Mouse (Mus musculus): ENCODE data around the gene Smoc2.

The Smoc2 gene

DNA sequence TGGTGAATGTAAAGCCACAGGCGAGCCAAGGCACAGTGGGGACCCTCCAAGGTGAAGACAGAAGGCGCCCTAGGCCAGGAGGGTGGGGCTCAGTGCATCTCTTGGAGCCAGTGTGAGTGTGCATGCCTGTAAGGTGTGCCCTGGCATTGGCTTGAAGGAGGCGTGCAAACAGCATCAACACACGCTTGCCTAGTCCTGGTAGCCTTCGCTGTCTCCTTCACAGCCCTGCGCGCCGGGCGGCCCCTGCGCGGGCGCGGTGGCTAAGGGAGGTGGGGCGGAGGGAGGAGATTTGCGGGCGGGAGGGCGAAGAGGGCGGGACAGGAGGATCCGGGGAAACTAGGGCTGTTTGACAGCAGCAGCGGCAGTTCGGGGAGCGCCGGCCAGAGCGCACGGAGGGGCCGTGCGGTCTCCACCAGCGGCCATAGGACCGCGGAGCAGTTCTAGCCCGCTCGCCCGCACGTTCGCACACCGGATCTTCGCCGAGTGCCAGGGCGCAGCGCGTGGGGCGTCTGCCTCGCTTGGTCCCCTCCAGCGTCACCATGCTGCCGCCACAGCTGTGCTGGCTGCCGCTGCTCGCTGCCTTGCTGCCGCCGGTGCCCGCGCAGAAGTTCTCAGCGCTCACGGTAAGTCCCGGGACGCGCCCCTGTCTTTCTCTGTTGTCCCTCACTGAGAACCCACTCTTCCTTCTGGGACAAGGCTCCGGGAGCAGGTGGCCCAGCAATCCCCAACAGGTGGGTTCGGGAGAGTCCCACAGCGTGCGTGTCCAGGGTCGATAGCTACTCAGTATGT lies at the start of gene Smoc2:
TSS of gene Smoc2 (plus strand) at position 330 of the 789 bp plus-strand sequence.
- DNase-seq: no peak

DNA sequence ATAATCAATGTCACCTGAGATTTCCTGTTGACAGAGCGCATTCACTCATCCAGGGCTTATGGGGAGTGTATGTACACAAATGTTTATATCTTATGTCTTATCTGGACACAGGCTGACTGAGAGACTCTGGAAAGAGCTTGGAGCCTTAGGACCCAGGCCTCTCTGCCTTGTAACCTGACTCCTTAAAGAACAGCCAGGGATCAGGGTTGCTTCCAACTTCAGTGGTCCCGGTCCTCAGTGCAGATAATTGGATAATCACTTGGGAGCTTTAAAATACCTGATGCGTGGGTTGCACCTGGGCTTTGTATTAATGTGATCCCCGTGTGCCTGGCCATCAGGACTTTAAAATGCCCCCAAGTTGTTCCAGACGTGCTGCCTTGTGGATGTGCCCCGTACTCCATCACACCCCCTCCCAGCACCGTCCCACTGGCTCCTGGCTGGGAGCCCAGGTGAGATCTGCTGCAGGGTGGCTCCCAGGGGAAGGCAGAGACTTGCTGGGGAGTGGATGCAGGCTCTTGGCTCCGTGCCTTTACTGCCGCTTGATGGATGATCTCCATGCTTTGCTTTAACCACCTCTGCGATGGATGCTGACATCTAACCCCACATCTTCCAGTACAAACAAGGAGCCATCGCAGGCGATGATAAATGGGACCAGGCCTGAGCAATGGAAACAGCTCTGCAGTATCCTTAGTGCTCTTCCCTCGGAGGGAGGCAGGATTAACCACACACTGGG lies 48.4 kb upstream of the Smoc2 start:
- DNase-seq: no peak

DNA sequence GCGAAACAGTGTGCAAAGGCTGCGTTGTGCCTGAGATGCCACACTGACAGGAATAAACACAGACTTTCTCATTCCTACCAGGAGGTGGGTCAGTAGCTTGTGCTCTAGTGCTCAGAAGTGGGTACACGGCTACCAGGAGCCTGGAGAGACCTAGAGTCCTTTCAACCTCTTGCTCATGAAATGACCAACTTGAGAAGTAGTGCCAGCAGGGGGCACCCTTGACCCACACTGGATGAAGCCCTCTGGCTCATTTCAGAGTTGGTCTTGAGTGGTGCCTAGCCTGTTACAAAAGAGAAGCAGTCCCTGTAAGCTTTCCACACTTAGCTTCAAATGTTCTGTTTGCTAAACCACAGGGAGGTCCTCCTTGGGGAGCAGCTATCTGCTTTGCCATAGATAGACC lies 46.7 kb upstream of the Smoc2 start:
- DNase-seq: peak; percentile 43 to 80

DNA sequence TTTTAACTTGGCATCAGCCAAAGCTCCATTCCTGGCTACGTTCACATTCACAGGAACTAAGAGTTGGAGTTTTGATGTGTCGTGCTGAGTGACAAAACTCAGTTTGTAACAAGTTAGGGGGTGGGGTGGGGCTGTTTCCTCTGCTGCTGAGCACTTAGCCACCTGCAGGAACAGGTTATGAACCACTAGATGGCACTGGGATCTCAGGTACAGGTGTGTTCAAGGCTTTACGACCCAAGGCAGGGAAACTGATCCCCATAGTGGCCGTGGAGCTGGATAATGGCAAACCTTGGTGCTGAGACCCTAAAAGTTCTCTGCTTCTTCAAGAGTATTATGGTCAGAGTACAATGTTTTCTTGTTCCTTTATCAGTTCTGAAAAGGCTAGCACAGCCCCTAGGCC lies 45.6 kb upstream of the Smoc2 start:
- no peak for DNase-seq

DNA sequence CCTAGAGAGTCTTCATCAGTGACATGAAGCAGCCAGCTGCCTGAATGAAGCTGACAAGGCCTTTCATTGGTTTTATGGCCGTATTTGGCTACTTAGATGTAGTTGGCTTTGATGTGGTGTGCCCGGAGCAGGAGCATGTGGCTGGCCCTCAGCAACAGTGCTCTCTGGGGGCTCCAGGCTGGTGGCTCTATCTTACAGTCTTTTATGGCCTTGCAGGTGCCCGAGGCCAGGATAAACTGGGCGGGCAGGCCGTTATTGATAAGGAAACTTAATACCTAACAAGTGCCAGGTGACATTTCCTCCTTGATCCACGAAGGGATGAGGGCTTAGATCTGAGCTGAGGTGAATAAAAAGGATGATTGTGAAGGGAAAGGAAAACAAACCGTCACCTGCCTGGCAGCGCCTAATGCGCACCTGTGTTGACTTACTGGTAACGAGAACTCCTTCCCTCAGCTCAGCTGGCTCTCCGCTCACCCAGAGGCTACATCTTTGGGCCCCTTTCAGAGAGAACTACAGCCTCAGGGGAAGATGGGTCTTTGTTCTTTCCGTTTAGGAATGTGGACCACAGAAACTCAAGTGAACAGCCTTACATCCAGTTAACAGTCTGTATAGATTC lies 44.4 kb upstream of the Smoc2 start:
- DNase-seq: no peak

DNA sequence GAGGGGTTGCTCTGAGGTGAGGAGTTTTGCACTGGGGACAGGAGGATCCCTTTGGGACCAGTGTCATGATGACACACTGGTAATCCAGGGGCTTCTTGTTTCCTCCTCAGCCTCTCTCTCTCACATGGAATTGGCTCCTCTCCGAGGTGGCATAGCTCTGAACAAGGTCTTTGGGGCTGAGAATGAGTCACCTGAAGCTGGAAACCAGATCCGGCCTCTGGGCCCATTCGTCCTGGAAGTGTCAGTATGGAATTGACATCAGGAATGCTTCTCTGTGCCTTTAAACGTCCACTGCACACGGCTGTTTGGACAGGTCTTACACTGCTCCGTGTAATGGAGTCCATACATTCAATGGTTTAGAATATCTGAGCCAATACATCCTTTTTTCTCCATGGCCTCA lies 42.2 kb upstream of the Smoc2 start:
- DNase-seq: no peak

DNA sequence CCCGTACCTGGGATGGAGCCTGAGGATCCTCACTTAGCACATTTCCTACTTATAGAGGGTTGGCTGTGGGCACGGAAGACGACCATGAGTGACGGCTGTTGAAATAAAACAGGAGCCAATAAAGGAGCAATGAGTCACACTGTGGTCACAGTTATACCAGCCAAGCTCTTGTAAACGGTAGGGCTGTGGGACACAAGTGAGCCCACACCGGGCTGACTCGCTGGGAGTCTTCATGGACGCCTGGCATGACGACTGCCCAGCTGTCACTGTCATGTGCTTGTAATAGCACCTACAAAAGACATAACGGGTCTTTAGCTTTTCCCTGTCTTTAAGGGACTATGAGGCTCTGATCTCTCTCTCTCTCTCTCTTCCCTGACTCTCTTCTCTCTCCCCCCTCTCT lies 39.3 kb upstream of the Smoc2 start:
- DNase-seq: no peak

DNA sequence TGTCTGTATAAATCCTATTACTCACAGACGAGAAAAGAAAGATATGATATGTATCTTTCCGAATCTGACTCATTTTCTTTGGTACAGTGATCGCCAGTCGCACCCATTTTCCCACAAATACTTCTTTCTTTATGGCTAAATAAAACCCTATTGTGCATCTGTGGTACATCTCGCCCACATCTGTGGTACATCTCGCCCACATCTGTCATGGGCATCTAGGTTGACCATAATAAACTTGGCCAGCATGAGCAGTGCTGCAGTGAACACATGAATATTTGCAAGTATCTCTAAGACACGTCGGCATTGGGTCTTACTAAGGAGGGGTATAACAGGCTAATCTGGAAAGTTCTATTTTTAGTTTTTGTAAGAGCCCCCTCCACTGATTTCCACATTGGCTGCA lies 36.7 kb upstream of the Smoc2 start:
- DNase-seq: no peak

DNA sequence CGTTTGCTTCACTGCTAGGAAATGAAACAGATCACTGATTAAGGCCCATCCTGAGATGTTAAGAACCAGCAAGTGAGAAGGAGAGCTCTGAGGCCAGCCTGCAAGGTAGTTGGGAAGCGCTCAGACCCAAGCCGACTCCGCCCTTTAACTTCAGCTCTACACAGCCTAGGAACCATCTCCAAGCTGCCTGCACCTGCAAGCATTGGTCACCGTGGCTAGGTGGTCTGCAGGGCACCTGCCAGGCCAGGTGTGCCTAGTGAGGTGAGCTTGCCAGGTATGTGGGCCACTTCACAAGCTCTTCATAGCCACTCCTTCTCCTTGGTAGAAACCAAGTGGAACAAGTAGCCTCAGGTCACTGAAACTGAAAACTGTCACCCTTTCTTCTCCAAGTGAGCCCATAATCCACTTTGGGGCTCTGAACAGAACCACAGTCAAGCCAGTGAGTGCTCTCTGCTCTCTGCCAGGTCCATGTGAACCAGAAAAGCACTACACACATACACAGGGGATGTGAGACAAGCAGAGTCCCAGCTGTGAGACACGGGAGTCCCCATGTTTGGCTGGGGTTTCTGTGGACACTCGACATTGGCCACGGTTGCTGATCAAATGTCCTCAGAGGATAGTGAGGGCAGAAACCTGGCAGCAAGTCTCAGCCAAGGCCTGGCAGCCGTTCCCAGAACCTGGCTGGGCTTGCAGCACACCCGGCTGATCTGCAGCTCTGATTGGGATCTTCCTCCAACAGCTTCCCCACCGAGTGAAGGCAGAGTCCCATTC lies 34.9 kb upstream of the Smoc2 start:
- DNase-seq: no peak

DNA sequence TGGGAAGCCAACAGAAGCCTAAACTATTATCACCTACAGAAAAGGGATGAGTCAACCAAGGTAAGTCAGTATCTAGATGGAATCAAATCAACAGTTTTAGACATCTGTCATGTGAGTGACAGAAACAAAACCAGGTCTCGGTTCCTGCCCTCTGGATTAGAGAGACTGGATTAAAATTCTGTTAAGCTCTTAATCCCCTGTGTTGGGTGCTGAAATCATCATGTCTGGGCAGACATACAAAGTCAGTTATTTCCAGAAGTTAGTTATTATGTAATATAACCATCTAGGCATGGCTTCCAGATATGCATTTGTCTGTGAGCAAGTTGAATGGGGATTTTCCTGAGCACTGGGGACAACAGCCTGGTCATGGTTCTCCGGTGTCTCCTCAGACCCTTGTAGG lies 33.0 kb upstream of the Smoc2 start:
- no peak for DNase-seq

DNA sequence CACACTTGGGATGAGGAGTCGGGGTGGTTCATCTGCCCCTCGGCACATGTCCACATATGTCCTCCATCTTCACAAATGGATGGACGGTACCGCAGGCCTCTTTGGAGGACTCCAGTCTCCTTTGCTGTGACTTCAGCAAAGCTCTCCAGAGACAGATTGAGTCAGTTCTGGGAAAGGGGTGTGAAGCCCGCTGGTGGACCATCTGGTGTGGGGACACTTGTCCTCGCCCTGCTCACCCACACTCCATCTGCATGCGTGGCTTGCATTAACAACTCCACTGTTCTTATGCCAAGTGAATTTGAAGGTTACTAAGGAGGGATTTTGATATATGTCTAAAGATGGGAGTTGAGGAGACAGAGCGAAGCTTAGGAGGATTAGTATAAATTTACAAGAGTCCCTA lies 31.4 kb upstream of the Smoc2 start:
- DNase-seq: no peak

DNA sequence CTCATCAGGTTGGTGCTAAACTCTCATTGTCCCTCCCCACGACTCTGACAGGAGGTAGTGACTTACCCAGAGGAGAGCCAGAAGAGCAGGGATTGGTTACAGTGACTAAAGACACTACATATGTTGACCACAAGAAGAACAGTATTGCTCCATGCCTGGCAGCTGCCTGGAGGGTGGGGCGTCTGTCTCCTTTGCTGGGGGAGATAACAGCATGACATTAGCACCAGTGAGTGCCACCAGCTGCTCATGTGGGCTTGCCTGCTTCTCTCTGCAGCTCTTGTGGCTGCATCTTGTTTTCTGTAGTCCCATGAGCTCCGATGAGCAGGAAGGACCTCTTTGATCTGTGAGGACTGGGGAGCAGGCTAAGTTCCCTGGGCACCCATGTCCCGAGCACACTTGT lies 29.7 kb upstream of the Smoc2 start:
- DNase-seq: no peak

DNA sequence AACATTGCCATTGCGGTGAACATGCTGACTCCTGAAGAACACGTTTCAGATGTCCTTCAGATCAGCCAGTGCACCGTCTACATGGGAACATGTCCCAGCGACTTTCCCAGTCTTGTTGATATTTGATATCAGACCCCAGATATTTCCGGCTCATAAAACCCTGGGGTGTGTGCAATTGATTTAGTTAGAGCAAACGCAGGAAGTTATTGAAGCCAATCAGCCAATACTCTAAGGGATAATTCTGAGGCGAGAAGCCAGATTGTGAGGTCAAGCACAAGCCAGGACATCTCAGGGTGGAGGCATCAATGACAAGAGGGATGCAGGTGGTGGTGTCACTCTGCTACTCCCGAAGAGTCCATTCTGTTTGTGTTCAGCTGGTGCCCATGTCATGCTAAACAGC lies 28.9 kb upstream of the Smoc2 start:
- no peak for DNase-seq

DNA sequence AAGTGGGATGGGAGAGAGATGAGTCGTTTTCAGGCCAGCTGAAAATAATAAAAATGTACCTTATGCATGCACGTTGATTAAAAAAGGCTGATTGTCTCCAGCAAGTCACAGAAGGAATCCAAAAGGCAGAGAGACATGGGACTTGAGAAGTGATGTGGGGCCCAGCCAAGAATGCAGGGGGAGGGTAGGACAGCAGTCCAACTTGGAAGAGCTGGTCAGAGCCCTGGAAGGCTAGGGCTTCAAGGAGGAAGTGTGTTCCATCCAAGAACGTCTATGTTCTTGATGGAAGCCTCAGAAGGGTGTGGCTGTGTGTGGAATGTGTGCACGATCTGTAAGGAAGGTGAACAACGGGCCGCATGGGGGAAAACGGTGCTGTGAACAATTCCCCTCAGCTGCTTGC lies 26.9 kb upstream of the Smoc2 start:
- DNase-seq: no peak

DNA sequence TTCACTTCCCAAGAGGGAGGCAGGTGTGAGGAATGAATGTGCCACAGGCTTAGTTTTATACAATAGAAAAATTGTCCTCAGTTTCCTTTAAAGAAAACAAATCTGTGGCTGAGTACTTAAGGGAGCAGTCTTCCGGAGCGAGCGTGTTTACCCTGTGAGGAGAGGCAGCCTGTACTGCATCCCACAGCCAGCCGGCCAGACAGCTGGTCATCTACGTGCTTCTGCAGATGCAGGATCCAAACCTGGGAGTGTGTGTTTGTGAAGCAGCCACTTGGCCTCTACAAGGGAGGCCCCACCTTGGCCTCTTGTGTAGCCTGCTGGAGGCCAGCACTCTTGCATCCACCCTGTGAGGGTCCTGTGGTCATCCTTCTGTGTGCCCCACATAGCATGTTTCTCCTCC lies 24.7 kb upstream of the Smoc2 start:
- DNase-seq: no peak

DNA sequence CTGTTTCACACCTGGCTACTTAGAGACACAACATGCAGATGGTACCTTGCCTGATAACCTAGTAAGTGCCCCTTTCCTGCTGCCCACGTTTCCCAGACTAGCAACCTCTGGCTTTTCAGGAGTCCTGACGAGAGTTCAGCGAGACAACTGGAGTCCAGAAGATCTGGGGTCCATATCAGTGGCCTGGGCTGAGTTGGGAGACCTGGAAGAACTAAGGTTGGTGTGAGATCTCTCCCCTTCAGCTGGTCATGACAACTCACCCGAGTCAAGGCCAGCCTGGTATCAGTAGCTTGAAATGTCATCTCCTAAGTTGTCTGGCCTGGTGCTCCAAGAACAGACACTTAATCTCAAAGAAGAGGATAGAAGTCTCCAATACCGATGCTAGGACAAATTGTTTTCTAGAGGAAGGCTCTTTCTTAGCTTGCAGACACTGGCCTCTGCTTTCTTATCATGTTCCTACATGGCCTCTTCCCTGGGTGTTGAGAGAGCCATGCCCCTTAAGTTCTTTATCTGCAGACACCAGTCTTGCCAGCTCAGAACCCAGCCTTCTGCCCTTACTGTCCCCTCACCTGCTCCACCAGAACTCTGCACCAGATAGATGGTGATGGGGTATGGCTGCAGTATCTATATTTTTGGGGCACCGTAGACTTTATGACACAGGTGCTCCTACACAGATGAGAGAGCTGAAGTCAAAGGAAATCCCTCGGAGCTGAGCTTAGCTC lies 21.3 kb upstream of the Smoc2 start:
- DNase-seq: no peak

DNA sequence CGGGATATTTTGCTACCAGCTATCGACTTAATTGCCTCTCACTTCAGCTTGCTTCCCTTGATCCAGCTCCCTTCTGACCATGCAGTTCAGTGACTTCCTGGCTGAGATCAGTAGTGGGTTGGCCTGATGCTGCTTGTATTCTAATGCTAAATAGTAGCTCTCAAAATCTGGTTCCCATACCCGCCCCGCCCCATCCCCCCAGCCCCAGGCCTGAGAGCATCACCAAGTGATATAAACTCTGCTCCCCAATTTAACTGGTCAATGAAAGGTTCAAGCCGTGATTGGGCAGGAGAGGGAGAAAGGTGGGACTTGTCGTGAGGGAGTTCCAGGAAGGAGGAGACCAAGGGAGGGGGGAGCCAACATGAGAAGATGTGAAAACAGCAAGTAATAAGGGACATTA lies 20.4 kb upstream of the Smoc2 start:
- no peak for DNase-seq

DNA sequence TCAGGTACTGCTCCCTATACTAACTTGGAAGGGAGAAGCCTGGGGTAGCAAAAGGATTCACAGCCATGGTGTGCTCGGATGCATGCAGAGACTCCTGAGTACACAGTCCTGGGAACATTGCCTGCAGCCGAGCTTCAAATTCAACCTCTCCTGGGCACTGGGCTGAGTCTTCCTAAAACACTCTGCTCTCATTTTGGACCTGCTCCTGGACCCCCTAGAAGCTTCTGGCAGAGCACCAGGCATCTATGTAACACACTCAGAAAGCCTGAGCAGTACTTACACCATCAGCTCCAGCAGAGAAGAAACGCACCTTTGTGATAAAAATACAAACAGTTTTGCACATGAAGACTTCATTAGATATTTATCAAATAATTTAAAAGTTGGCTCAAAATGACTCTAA lies 18.3 kb upstream of the Smoc2 start:
- DNase-seq: no peak

DNA sequence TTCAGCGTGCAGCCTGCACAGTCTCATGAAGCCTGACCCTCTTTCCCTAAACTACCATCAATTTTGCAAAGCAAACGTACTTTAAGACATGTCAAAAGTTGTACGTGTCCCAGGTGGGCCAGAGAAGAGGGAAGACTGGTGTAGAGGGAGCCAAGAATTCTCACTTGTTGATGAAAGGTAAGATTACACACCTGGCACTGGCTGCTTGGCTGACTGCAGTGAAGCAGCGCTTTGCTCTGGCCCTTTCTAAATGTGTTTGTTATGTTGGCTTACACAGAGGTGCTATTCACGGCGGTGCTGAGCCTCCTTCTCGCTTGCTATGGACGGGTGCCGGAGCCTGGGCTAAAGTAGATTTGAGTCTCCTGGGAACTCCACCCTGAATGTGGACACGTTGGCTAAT lies 17.1 kb upstream of the Smoc2 start:
- DNase-seq: no peak

DNA sequence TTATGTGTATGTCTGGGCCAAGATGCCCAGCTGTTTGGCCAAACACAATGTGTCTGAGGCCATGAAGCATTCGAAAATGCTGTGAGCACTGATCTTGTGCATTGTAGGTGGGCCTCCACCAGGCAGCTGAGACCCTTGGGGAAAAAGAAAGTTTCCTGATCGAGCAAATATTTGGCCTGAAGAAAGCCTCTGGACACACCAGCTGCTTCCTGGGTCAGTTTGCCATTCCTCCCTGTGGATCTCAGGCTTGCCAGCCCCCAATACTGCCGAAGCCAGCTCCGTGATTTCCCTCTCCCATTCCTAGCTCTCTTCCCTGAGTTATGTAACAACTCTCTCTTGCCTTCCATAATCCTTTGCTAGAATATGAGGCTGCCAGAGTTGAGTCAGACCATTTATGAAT lies 11.3 kb upstream of the Smoc2 start:
- DNase-seq: no peak

DNA sequence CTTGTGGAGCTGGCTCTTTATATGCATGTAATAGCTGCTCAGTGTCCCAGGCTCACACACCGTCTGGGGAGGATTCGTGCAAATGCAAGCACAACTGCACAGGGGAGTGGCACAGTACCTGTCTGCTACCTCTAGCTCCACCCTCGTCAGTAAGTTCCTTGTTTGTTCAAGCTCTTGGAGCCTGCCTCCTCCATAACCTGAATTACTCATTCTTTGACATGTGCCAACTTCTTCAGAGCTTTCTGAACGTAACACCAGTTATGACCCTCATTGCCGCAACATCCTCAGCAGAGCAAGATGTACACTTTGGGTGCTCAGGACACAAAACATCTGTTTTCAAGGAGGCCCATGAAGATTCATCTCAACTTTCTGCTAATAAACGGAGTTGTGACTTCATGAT lies 5.9 kb upstream of the Smoc2 start:
- no peak for DNase-seq

DNA sequence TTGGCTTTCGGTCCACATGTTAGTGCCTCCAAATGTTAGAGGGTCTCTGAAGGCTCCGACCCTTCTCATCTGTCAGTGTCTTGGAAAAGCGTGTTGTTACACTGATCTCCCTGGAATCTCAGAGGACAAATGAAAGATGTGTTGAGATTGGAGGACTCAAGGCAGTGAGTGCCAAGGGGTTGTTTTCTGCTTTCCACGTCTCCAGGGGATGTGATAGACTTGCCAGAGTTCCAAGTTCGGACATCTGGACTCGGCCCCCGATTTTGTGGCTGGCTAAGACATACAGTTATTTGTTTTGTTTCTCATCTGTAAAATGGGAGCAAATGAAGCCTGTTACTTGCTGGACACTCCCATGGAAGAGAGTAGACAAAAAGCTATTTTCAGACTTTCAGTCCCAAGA lies 2.0 kb upstream of the Smoc2 start:
- no peak for DNase-seq

DNA sequence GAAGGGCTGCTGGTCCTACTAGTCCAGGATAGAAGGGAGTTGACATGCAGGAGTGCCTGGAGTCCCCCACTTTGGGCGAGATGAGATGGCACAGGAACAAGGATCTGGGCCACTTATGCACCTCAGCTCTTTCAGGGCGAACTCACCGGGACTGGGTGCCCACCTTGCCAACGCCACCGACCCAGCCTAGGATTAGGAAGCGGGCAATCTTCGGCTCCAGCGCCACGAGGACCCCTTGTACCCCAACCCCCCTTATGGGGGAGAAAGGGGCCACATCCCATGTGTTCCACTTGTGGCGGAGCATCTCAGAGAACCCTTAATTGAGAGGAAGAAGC lies 627 bp downstream of the Smoc2 start:
- DNase-seq: no peak
